Mouse (Mus musculus) skeletal muscle tissue, adult 2 months (tissue): ENCODE measurements around the gene Eif3c.

ENCODE experiments used
- DNase-seq: peaks from one replicate; pipeline ENCODE4 v3.0.0-alpha.2; 2012; ENCODE audit warnings: low read depth, low spot score

Gene Eif3c

DNA sequence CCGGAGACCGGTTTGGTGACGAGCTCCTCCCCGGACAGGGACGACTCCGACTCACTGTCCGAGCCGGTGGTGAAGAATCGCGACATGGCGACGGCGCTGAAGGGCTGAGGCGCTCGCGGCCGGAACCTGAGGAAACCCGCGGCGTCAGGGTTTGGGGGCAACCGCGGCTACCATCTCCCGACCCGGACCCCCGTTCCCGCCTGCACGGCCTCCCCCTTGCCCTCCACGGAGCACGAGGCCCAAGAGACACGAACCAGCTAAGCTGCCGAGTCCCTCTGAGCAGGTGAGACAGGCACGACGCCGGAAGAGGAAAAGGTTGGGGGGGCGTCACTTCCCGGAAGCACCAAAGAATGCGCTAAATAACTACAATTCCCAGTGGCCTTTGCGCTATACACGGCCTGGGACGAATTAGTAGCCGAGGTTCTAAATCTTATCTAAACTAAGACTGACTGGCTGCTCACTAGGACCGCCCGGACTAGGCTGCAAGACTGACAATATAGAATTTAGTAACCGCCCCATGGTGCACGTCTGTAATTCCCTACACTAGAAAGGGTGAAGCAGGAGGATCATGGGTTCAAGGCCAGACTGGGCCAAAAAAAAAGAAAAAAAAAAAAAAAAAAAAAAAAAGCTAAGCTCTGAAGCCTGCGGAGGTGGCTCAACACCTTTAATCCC, at the start of gene Eif3c:
Gene Eif3c, minus strand, starts transcription at position 318 of the 672 bp plus-strand sequence.
- DNase-seq: peak; percentile 80

DNA sequence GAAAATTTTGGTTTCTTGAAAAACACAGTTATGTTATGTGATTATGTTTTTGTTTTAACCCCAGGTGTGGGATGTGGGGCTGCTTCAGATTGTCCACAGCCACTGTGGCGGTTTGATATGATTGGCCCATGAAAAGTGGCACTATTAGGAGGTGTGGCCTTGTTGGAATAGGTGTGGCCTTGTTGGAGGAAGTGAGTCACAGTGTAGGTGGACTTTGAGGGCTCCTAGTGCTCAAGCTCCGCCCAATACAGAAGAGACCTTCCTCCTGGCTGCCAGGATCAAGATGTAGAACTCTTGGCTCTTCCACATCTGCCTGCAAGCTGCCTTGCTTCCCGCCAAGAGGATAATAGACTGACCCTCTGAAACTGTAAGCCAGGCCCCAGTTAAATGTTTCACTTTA, 46.5 kb upstream of the Eif3c start:
- DNase-seq: no peak

- no peak for DNase-seq
These were observed 41.6 kb upstream of the Eif3c start for GRCm38 (mm10) chr7:126607796-126608195.

DNA sequence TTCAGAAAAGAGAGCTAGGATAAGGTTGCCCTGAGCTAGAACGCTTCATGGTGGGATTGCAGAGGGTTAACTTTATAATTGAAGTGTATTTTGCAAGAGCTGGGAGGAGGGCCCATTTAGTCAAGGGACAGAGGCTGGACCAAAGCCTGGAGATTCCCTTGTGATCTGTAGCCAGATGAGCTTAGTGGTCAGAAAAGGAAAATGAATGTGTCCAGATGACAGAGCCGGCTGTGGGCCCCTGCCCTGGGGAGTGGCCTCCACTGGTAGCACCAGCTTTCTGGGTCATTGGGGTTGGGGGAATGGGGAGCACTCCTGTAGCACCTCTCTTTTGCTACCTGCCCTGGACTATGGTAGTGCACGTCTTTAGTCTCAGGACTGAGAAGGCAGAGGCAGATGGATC, 40.9 kb upstream of the Eif3c start:
- DNase-seq: peak; percentile 78

- no peak for DNase-seq
These were observed 40.4 kb upstream of the Eif3c start for GRCm38 (mm10) chr7:126606611-126607010.

- no peak for DNase-seq
These were observed 36.4 kb upstream of the Eif3c start for GRCm38 (mm10) chr7:126602650-126603049.

GRCm38 (mm10) chr7:126601896-126602295, 35.7 kb upstream of the Eif3c start:
- DNase-seq: no peak

DNA sequence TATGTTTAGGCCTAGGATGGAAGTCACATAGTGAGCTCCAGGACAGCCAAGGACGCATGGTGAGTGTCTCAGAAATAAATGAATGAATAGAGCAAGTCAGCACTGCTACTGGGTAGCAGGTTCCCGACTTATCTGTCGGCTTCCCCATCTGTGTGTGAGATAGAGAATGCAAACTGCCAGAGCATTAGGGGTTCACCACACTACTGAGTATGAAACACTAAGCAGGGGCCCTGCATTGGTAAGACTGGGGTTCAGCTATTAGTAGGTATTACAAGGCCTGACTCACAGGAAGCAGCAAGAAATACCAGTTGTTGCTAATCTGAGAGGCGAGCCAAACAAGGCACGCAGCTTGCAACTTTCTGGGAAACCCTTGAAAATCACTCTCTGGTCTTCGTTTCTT, 32.7 kb upstream of the Eif3c start:
- no peak for DNase-seq

DNA sequence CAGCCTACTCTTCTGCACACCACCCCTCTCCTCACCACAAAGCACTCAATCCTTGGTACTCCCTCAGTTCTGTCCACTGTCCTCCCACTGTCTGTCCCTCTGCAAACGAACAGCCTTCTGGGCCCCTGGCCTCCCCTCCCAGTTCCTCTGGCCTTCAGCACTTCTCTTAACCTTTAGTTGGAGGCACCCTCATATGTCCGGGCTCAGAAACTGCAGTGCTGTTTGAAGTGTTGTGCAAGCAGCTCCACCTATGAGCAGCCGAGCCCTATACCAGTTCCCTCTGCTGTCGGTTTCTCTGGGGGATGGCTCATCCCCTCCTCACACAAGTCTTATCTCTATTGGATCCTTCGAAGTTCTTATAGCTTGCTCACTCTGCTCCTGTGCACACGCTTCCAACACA, 30.2 kb upstream of the Eif3c start:
- no peak for DNase-seq

DNA sequence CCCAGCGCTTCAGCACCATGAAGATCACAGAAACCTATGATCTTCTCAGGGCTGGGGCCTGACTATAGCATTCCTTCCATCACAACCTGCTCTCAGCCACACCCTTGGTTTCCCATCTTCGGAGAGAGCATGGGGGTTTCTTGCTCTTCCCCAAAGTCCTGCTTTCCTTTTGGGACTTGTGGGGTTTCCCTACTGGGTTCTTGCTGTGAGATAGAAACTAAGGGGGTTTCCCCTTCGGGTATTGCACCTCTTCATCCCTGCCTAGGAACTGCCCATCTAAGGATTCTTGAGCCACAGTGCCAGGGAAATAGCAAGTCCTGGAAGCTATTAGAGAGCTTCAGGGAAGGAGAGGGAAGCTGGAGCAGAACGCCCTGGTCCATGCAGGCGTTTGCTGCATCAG, 29.7 kb upstream of the Eif3c start:
- no peak for DNase-seq

GRCm38 (mm10) chr7:126594862-126595561, 28.8 kb upstream of the Eif3c start, which contains the start of gene Il27:
Il27 (minus strand) TSS chr7:126594941.
- DNase-seq: no peak

GRCm38 (mm10) chr7:126587779-126588178, 21.6 kb upstream of the Eif3c start:
- DNase-seq: no peak

- peak; percentile 74 for DNase-seq
These were observed 20.6 kb upstream of the Eif3c start for GRCm38 (mm10) chr7:126586839-126587238.

- no peak for DNase-seq
These were observed 19.5 kb upstream of the Eif3c start, which contains the start of gene Cln3 for GRCm38 (mm10) chr7:126585717-126586116. Cln3 (minus strand) TSS chr7:126585817.

- no peak for DNase-seq
These were observed 18.3 kb upstream of the Eif3c start, which contains the start of gene Apobr for GRCm38 (mm10) chr7:126584506-126584977. Apobr (plus strand) TSS chr7:126584942.

GRCm38 (mm10) chr7:126583761-126584160, 17.6 kb upstream of the Eif3c start:
- no peak for DNase-seq

DNA sequence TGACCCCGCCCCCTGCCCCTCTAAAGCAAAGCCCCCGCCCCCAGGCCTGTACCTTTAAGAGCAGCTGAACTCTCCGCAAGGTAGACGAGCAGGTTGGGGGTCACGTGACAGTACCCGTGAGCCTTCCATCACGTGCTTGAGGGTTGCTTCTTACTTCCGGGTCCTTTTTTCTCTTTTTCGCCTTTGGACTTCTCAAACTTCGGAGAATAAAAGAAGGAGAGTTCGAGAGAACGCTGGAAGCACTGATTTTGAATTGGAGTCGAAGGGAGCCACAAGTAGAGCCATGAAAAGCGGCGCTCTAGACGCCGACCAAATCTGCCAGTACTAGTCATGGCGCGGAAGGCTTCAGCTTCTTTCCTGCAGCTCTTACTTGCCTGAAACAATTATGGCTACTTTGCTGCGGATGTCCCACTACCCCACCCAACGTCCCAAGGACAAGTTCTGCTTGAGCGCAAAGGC, 17.1 kb upstream of the Eif3c start:
- peak; percentile 92 for DNase-seq

DNA sequence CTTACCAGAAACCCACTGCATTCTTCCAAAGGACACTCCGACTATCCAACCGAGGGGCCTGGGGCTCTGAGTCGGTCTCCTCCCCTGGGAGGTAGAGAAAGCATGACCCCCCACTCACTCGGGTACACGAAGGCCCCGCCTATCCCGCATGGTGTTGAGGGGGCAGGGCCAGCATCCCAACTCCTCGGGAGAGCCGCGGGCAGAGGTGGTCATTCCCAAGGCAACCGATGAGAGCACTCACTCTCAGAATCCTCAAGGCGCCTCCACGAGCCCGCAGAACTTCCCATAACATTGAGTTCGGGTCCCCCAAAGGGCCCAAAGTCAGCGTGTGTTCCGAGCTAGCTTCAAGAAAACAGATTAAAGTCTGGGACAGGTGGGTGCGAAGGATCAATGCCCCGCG, 16.5 kb upstream of the Eif3c start:
- no peak for DNase-seq

DNA sequence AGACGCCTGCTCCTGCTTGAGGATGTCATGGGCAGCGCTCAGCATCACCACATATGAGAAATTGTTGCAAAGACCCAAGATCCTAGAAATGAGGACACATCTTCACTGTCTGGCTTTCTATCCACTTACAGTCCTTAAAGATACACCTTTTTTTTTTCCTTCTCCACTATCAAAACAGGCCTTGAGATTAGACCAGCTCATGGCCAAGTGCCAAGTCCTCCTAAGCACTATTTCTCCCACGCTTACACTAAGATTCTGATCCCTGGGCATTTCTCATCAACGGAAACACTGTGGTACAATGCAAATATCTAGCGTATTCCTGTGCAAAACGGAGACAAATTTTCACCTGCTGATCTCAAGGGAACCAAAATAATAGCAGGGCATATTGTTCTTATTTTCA, 15.4 kb upstream of the Eif3c start:
- DNase-seq: no peak

DNA sequence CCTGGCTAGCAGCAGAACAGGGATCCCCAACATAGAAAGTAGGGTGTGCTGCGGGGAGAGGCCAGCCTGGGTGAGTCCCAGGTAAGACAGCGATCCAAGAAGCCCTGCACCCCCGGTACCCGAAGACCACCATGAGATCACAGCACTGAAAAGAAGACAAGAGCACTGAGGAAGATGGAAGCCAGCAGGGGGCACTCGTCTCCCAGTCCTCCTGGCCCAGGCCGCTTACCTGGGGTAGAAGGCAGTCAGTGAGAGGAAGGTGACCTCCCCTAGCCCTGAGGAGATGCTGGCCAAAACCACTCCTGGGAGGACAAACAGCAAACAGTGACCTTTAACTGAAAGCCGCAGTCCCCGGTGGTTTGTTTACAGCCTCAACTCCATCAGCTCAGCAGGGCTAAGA, 13.0 kb upstream of the Eif3c start:
- DNase-seq: no peak

DNA sequence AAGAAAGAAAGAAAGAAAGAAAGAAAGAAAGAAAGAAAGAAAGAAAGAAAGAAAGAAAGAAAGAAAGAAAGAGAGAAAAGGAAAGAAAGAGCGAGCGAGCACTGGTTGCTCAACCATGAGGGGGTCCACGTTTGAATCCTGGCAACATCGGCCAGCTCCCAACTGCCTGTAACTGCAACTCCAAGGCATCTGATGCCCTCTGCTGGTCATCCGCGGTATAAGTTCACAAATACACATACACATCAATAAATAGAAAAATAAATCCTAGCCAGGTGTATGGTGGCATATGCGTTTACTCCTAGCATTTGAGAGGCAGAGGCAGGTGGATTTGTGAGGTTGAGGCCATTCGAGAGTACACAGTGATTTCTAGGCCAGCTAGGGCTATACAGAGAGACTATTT, 10.7 kb upstream of the Eif3c start:
- DNase-seq: no peak

DNA sequence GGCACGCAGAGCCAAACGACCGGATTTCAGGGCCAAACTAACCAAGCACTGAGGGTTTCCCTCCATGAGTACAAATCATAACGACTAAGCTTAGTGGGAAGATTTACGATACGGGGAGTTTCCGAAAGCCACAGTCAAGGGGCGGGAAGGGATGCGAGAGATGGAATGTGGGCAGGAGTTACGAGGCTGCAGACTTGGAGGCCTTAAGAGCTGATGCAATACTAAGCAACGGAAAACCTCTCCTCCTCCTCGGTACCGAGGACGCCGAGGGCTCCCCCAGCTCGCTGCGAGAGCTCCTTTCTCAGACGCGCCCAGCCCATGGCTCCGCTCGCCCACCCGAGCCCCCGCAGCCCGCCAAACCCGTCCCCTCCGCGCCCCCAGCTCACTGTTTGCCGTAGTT, 518 bp downstream of the Eif3c start:
- no peak for DNase-seq

GRCm38 (mm10) chr7:126556635-126557034, 9.6 kb downstream of the Eif3c start:
- DNase-seq: no peak
